Mouse (Mus musculus): ENCODE data around the gene Atf7ip.

- TF ChIP-seq CTCF (IDR thresholded peaks at IDR 0.05; ENCODE audit: low read depth, low read length) = no peak
- TF ChIP-seq POLR2A (IDR thresholded peaks at IDR 0.05; ENCODE audit: extremely low read depth, insufficient read depth, low read length) = no peak
These were observed 42.2 kb downstream of the Atf7ip start for GRCm38 (mm10) chr6:136548041-136548770.
